Mouse (Mus musculus): ENCODE results near the gene Snx9. TPM values are rescaled to one million over a fixed set of nuclear protein-coding genes. Genes with fewer than 3 reads are reported as not detected.

The Snx9 gene
- total and polyA plus RNA-seq, 3 experiments = 12.9 to 22.8 TPM; not detected in 1

DNA sequence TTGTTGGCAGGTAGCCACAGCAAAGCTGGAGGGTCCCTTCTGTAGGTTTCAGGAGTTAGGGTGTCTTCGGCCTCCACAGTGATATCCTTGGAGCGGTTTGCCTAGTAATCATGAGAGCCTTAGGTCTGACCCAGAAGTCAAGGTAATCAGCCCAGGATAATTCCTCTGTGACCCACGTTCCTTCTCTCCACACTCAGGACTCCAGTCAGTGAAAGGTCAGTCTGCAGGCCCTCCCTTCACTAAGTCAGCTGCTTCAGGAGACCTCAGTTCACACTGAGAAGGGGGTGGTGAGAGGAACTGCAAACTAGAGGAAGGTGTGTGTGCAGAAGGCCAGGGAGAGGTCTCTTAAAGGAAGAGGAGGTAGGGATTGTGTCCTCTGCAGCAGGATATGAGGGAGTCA, 28.3 kb downstream of the Snx9 start:
- no peaks in the 10 kb centered on the region for H3K4me1 ChIP-seq (ENCODE audit: control insufficient read depth in 1 of 2, insufficient read depth in 2 of 2, low read length in 2 of 2)
- H3K27ac ChIP-seq (ENCODE audit: control insufficient read depth, low read depth, low read length) = no peak overlapping the region
- no peaks in the 10 kb centered on the region for H3K79me2 ChIP-seq (ENCODE audit: control insufficient read depth, insufficient read depth, low read length, poor library complexity)
- H3K36me3 ChIP-seq (ENCODE audit: control insufficient read depth in 1 of 2, insufficient read depth in 2 of 2, low read length in 2 of 2) = no peaks in the 10 kb centered on the region
- no peaks in the 10 kb centered on the region for H3K9me3 ChIP-seq (replicated peaks; ENCODE audit: insufficient read depth, low read length)
- H3K9ac ChIP-seq (ENCODE audit: control insufficient read depth, low read depth, low read length, poor library complexity, severe bottlenecking) = no peak overlapping the region
- no peak overlapping the region for H3K4me3 ChIP-seq (ENCODE audit: control insufficient read depth in 1 of 2, insufficient read depth in 1 of 2, low read depth in 2 of 2, low read length in 2 of 2)
- H3K27me3 ChIP-seq (ENCODE audit: control insufficient read depth in 1 of 2, insufficient read depth in 2 of 2, low read length in 2 of 2) = no peaks in the 10 kb centered on the region
- no peak for DNase-seq (ENCODE audit: low read depth, low spot score)
- no peak for TF ChIP-seq EP300 (IDR thresholded peaks at IDR 0.05; ENCODE audit: low read depth in 1 of 2, low read length in 2 of 2)
- no peak for TF ChIP-seq HCFC1 (IDR thresholded peaks at IDR 0.05; ENCODE audit: low read depth, low read length)
- TF ChIP-seq ZMIZ1 (IDR thresholded peaks at IDR 0.05; ENCODE audit: low read depth, low read length) = no peak
- TF ChIP-seq CTCF (IDR thresholded peaks at IDR 0.05 in 2 of 3, conservative IDR thresholded peaks at IDR 0.05 in 1 of 3; ENCODE audit: control insufficient read depth in 1 of 3, insufficient read depth in 1 of 3, low read depth in 2 of 3, low read length in 3 of 3, poor library complexity in 1 of 3, severe bottlenecking in 1 of 3) = no peak
- no peak for TF ChIP-seq POLR2AphosphoS5 (IDR thresholded peaks at IDR 0.05; ENCODE audit: borderline replicate concordance, low read depth, low read length)
- no peak for TF ChIP-seq MXI1 (IDR thresholded peaks at IDR 0.05; ENCODE audit: low read depth, low read length)
- no peak for TF ChIP-seq MEF2A (IDR thresholded peaks at IDR 0.05; ENCODE audit: extremely low read depth, insufficient replicate concordance, low read depth, low read length, poor library complexity, severe bottlenecking)
- no peak for TF ChIP-seq ELF1 (IDR thresholded peaks at IDR 0.05; ENCODE audit: low read depth, low read length)
- TF ChIP-seq USF2 (IDR thresholded peaks at IDR 0.05; ENCODE audit: borderline replicate concordance in 1 of 2, insufficient read depth in 1 of 2, low read depth in 1 of 2, low read length in 2 of 2) = no peak
- no peak for TF ChIP-seq CHD1 (IDR thresholded peaks at IDR 0.05; ENCODE audit: low read depth, low read length)
- TF ChIP-seq NELFE (IDR thresholded peaks at IDR 0.05; ENCODE audit: low read depth, low read length) = no peak
- no peak for TF ChIP-seq RCOR1 (IDR thresholded peaks at IDR 0.05; ENCODE audit: low read depth, low read length)
- TF ChIP-seq MAZ (IDR thresholded peaks at IDR 0.05; ENCODE audit: low read depth, low read length) = no peak
- TF ChIP-seq GATA1 (IDR thresholded peaks at IDR 0.05; ENCODE audit: low read depth, low read length) = no peak

DNA sequence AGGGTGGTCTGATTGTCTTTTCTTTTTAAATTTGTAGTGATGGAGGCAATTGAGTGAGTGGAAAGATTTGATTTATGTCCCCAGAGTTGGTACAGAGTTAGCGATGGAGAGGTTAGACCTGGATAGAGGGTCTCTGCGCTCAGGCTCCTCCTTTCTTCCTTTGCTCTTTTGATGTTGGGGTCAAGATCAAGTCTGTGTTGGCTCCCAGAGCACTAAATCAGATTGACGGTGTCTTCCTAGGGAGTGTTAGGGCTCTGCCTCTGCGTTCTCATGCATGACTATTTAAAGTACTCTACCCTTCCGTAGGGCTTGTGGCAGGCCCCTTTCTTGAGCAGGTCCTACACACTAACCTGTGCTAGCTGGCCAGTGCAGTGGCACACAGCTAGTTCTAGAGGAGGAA, 28.9 kb downstream of the Snx9 start:
- no peak overlapping the region for H3K27ac ChIP-seq (ENCODE audit: control insufficient read depth, low read depth, low read length)
- DNase-seq (ENCODE audit: low read depth, low spot score) = no peak
- no peaks in the 10 kb centered on the region; a peak in 1 of 4 replicates for H3K36me3 ChIP-seq (ENCODE audit: control insufficient read depth in 1 of 2, insufficient read depth in 2 of 2, low read length in 2 of 2)
- H3K27me3 ChIP-seq (ENCODE audit: control insufficient read depth in 1 of 2, insufficient read depth in 2 of 2, low read length in 2 of 2) = no peaks in the 10 kb centered on the region
- H3K4me1 ChIP-seq (ENCODE audit: control insufficient read depth in 1 of 2, insufficient read depth in 2 of 2, low read length in 2 of 2) = peaks cover 0 to 3% of the 10 kb centered on the region in 2 experiments; a peak in 2 of 4 replicates
- no peak overlapping the region for H3K4me3 ChIP-seq (ENCODE audit: control insufficient read depth in 1 of 2, insufficient read depth in 1 of 2, low read depth in 2 of 2, low read length in 2 of 2)
- H3K9ac ChIP-seq (ENCODE audit: control insufficient read depth, low read depth, low read length, poor library complexity, severe bottlenecking) = no peak overlapping the region
- H3K9me3 ChIP-seq (replicated peaks; ENCODE audit: insufficient read depth, low read length) = no peaks in the 10 kb centered on the region
- no peaks in the 10 kb centered on the region for H3K79me2 ChIP-seq (ENCODE audit: control insufficient read depth, insufficient read depth, low read length, poor library complexity)
- no peak for TF ChIP-seq ZMIZ1 (IDR thresholded peaks at IDR 0.05; ENCODE audit: low read depth, low read length)
- no peak for TF ChIP-seq MYC (IDR thresholded peaks at IDR 0.05; ENCODE audit: low read depth, low read length)
- TF ChIP-seq GATA1 (IDR thresholded peaks at IDR 0.05; ENCODE audit: low read depth, low read length) = no peak
- TF ChIP-seq TCF12 (IDR thresholded peaks at IDR 0.05; ENCODE audit: low read depth, low read length) = no peak
- no peak for TF ChIP-seq MYB (IDR thresholded peaks at IDR 0.05; ENCODE audit: low read depth, low read length)
- no peak for TF ChIP-seq MAFK (IDR thresholded peaks at IDR 0.05; ENCODE audit: borderline replicate concordance, low read depth, low read length)
- TF ChIP-seq CHD1 (IDR thresholded peaks at IDR 0.05; ENCODE audit: low read depth, low read length) = no peak
- TF ChIP-seq MAZ (IDR thresholded peaks at IDR 0.05; ENCODE audit: low read depth, low read length) = no peak
- TF ChIP-seq POLR2AphosphoS5 (IDR thresholded peaks at IDR 0.05; ENCODE audit: borderline replicate concordance, low read depth, low read length) = no peak
- no peak for TF ChIP-seq CHD2 (IDR thresholded peaks at IDR 0.05; ENCODE audit: low read length)
- TF ChIP-seq ELF1 (IDR thresholded peaks at IDR 0.05; ENCODE audit: low read depth, low read length) = no peak
- no peak for TF ChIP-seq UBTF (IDR thresholded peaks at IDR 0.05; ENCODE audit: borderline replicate concordance, insufficient read depth, low read depth, low read length)
- TF ChIP-seq HCFC1 (IDR thresholded peaks at IDR 0.05; ENCODE audit: low read depth, low read length) = no peak
- TF ChIP-seq ETS1 (IDR thresholded peaks at IDR 0.05; ENCODE audit: low read depth, low read length) = no peak
- TF ChIP-seq RCOR1 (IDR thresholded peaks at IDR 0.05; ENCODE audit: low read depth, low read length) = no peak
- no peak for TF ChIP-seq ZKSCAN1 (IDR thresholded peaks at IDR 0.05; ENCODE audit: low read depth, low read length)
